Mouse (Mus musculus) layer of hippocampus, adult 18-20 months (tissue): ENCODE results near the gene Shisa9. TPM values are rescaled to one million over a fixed set of nuclear protein-coding genes. Genes with fewer than 3 reads are reported as not detected.
"Not testable (repeated sequence)": the region's sequence is repeated elsewhere in the genome, so short reads cannot be mapped to it uniquely, and the experiment has no call there.

Source experiments
- DNase-seq, 2 experiments: peaks; one replicate each; pipeline ENCODE4 v3.0.0; 2022; ENCODE audit warnings: low spot score in 2 of 2
- long read RNA-seq: library from polyadenylated mRNA; stranded (forward); transcript quantifications from one replicate; pipeline ENCODE4 v2.0.0, GENCODE M21; 2021
- total RNA-seq, 2 experiments: library from RNA; stranded (reverse); gene quantifications; 2 replicates each; pipeline ENCODE4 v1.2.3; 2021

The Shisa9 gene
- total RNA-seq: 10 to 100 TPM; 54.2 to 55.1 TPM
- long read RNA-seq, partial matches to known transcripts: 6 of 16 reads
- long read RNA-seq, other reads (novel, unspliced or antisense): 8 of 16 reads

- DNase-seq: peak; percentile 35 to 65
These were observed at the start of gene Shisa9 for GRCm38 (mm10) chr16:11983616-11984270. TSS of gene Shisa9 (plus strand) at chr16:11984113.

DNA sequence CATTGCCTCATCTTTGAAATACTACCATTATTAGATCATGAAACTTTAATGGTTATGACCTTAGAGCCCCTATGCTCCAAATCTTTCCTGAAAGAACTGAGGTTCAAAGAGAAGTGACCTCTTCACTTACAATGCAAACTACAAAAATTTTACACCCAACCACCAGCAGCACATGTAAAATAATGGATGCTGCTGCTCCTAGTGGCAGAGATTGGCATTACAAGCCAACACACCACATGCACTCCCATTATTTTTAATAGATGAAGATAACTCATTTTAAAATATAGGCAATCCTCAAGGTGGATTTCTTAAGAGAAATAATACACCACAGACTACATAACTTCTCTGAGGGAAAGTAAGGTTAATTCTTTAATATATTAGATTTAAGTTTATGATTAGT, 43.4 kb upstream of the Shisa9 start:
- DNase-seq: peak in 1 of 2 experiments; percentile 69

DNA sequence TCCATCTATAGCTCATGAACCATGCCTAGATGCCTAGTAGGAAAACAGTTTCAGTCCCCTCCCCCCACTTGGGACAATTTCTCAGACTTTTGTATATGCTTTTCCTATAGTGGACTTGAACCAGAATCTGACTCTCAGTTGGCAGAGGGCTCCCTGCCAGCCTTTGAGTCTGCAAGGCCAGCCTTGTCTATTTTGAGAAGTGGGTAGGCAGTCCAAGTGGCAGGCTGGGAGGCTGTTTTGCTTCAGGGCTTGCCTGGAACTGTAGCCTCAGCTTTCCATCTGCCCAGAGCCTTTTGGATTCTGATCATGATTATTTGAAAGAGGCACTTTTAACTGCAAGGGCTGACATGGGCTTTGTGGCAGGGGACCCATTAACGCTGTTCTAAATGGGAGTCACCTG, 23.2 kb upstream of the Shisa9 start:
- DNase-seq: peak; percentile 16 to 45

DNA sequence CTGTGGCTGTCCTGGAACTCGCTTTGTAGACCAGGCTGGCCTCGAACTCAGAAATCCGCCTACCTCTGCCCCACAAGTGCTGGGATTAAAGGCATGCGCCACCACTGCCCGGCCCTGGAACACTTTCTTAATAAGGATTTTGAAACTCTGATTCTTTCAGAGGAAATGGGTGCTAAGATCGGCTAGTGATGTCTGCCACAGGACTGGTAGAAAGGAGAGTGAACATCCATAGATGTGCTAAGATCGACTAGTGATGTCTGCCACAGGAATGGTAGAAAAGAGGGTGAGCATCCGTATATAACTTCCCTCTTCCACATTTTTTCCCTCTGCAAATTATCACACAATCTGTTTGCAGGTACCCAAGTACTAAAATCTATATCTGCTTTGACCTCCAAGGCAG, 17.9 kb upstream of the Shisa9 start:
- DNase-seq: no peak

DNA sequence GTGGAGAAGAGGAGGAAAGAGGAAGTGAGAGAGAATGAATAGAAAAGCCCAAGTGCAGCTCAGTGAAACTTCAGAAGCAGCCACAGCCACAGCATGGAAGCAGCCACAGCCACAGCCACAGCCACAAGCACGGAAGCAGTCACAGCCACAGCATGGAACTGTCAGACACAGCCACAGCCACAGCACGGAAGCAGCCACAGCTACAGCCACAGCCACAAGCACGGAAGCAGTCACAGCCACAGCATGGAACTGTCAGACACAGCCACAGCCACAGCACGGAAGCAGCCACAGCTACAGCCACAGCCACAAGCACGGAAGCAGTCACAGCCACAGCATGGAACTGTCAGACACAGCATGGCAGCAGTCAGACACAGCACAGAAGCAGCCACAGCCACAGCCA, 17.1 kb upstream of the Shisa9 start:
- DNase-seq: not testable (repeated sequence)

- no peak for DNase-seq
These were observed 16.3 kb upstream of the Shisa9 start for GRCm38 (mm10) chr16:11967579-11967978.

DNA sequence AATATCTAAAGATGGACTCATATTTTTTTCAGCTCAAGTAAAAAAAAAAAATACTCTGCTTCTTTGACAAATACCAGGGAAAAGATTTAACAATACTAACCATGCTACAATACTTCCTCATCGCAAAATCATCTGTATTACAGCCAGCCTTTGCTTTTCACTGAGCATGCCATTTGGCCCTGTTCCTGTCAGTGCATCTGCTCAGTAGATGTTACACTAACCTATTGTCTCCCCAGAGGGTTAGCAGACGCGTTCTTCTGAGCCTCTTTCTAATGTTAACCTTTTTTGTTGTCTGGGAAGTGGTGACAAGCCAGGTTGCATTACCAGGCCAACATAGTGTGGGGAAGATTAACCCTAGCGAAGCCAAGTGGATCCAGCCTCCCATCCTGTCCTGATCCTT, 10.2 kb upstream of the Shisa9 start:
- peak in 1 of 2 experiments; percentile 61 for DNase-seq

DNA sequence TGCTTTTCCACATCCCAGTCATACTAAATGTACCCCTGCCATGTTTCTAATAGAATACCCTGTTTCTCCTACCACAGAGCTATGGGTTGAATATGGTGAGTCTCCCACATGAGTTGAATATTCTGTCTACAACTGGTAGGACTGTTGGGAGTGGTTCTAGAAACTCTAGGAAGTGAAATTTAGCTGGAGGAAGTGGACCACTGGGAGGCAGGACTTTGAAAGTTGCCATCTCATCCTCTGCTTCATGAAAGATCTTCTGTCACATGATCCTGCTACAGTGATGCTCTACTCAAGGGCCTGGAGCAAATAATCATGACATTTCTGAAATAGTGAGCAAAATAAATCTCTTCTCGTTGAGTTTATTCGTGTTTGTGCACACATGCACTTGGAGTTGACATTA, 7.2 kb upstream of the Shisa9 start:
- no peak for DNase-seq

GRCm38 (mm10) chr16:11980764-11981163, 3.1 kb upstream of the Shisa9 start:
- DNase-seq: peak in 1 of 2 experiments; percentile 78

GRCm38 (mm10) chr16:11983106-11983615, 752 bp upstream of the Shisa9 start:
- DNase-seq: peak in 1 of 2 experiments; percentile 55

DNA sequence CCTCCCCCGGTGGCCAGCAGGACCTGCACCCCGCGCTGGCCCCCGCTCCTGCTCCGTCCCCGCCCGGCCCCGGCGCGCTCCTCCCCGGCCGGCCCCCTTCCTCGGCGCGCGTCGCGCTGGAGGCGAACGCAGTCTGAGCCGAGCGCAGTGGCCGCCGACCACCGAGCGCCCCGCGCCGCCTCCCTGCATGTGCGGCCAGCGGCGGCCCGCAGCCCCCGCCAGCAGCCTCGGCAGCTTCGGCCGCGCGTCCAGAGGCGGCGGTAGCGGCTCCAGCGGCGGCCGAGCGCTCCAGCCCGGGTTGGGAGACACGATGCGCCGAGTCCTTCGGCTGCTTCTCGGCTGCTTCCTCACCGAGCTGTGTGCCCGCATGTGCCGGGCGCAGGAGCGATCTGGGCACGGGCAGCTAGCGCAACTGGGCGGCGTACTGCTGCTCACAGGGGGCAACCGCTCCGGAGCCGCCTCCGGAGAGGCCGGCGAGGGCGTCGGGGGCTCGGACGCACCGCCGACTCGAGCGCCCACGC, 418 bp downstream of the Shisa9 start:
- peak; percentile 39 for DNase-seq

DNA sequence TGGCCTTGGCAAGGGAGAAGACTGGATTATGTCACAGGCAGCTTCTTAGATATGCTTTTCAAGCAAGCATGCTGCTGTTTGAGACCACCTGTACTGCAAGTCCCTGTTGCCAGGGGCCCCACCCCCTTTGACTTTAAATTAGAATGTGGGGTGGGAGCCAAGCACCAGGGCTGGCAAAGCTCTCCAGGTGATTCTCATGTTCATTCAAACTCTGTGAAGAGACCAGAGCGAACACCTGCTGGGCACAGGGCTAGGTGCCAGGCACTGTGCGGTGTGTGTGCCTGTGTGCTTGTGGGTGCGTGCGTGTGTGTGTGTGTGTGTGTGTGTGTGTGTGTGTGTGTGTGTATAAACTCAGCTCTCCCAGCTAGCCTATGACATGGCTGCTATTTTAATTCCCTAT, 3.1 kb downstream of the Shisa9 start:
- DNase-seq: no peak

GRCm38 (mm10) chr16:12005177-12005576, 21.3 kb downstream of the Shisa9 start:
- no peak for DNase-seq

- no peak for DNase-seq
These were observed 26.2 kb downstream of the Shisa9 start for GRCm38 (mm10) chr16:12010136-12010535.

DNA sequence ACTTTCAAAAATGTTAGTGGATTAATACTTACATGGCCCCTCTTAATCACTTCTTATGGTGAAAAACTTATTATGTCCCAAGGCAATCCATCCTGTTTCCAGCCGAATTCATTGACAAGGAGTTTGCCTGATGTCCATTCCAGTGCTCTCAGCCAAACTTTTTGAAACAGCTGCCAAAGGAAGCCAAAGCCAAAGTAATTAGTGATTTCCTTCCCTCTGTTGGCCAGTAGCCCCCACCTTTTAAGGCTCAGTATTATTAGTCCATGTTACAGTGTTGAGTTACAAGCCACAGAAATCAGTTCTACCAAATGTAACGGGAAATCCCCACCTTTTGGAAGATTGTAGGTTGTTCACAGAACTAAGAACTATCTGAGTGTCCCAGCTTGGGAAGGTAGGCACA, 28.8 kb downstream of the Shisa9 start:
- DNase-seq: no peak

GRCm38 (mm10) chr16:12014523-12014922, 30.6 kb downstream of the Shisa9 start:
- peak; percentile 22 to 42 for DNase-seq

- DNase-seq: peak in 1 of 2 experiments; percentile 24
These were observed 34.2 kb downstream of the Shisa9 start for GRCm38 (mm10) chr16:12017921-12018618.

GRCm38 (mm10) chr16:12020103-12020755, 36.3 kb downstream of the Shisa9 start:
- DNase-seq: peak in 1 of 2 experiments; percentile 8

DNA sequence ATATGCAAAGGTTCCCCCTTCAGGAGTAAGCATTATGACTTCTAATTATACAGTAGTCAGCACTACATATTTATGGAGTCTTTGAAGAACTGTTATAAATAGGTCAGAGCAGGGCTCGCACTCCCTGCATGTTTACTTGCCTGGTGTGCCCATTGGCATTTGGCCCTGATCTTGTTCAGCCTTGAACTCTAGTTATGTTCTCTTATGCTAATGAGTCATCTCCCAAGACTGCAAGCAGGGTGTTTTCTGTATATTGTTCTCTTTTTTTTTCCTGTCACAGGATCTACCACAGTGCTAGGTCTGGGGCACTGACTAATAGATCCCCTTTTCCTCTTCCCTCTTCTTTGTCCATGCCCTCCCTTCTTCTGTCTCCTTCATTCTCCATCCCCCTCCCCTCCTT, 48.5 kb downstream of the Shisa9 start:
- DNase-seq: no peak

DNA sequence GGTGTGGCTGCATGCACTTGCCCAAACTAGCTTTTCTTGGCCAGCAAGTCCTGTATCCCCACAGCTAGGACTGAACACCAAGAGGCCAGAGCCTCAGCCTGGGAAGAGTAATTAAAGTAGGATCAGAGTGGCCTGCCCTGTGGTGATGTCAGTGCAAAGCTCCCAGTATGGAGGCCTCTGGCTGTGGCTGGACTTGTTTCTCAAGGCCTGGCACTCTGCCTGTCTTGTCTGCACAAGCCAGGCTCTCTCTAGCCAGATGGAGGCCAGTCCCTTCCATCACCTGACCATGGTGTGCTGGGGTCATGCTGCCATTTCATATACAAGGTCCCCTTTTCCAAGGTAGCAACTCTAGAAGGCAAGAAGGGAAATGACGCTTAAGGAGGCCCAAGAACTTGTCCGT, 51.0 kb downstream of the Shisa9 start:
- no peak for DNase-seq

GRCm38 (mm10) chr16:12035626-12036025, 51.7 kb downstream of the Shisa9 start:
- DNase-seq: no peak

DNA sequence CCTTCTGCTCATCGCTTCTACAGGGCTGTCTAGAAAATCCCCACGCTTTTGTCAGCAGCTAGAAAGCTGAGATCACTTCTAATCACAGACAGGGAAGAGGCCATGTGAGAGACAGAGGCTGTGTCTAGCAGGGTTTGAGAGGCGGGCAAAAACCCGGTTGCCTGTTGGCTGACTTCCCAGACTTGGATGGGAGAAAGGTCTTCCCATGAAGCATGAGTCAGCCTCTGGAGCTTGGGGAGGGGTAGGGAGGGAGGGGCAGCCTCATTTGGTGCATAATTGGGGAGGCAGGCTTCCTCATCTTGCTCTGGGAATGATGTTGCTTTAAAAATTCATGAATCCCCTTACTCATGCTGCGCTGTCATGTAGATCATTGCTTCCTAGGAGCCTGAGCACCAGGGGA, 57.0 kb downstream of the Shisa9 start:
- peak; percentile 47 to 69 for DNase-seq
